Mouse (Mus musculus): Measurements from ENCODE around the gene Tsga10.
"Not testable (repeated sequence)": the region's sequence is repeated elsewhere in the genome, so short reads cannot be mapped to it uniquely, and the experiment has no call there.

The Tsga10 gene

GRCm38 (mm10) chr1:37850696-37851095 is 15.5 kb downstream of the Tsga10 start:
- DNase-seq: no peak

DNA sequence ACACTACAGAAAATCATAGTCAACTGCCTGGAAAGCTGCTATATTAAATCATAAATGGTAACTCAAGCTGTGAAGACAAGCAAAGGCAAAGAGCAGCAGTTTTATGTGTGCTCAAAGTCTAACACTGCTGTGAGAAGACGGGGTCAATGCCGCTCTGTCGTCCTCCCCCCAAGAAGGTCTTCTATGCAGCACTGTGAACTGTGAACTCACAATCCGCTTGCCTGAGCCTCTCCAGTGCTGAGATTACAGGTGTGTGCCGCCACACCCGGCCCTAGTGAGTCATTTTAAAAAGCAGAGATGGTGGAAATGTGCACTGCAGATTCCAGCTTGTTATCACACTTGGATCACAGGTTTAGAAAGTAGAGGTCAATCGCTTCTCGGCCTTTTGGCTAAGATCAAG is 19.4 kb downstream of the Tsga10 start:
- DNase-seq: no peak

- peak; percentile 85 for DNase-seq
These were observed 34.5 kb downstream of the Tsga10 start for GRCm38 (mm10) chr1:37831681-37832080.

GRCm38 (mm10) chr1:37802291-37802690 is 63.9 kb downstream of the Tsga10 start:
- DNase-seq: not testable (repeated sequence)

DNA sequence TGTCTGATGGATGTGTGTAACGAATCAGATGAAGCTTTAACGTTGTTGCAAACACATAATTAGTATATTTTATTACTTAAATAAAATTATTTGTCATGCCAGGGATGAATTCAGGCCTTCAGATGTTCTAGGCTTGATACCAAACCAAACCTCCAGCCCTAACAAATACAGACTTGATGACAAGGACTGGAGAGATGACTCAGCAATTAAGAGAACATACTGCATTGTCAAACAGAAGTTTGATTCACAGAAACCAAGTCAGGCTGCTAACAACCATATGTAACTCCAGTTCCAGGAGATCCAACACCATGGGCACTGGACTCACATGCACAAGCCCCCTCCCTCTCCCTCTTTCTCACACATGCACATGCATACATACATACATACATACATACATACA is 65.9 kb downstream of the Tsga10 start:
- DNase-seq: no peak

- DNase-seq: no peak
These were observed 66.7 kb downstream of the Tsga10 start for GRCm38 (mm10) chr1:37799505-37799904.

DNA sequence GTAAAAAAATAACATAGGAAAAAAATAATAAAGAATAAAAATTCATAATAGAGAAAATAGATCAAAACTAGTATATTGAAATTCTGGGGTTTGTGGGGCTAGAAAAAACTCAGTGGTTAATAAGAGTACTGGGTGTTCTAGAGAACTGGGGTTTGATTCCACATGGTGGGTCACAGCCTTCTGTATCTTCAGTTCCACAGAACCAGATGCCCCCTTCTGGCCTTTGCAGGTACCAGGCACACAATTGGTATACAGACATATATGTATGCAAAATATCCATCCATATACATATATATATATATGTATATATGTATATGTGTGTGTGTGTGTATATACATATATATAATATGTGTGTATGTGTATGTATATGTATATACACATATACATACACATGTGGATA is 106.8 kb downstream of the Tsga10 start:
- DNase-seq: no peak

DNA sequence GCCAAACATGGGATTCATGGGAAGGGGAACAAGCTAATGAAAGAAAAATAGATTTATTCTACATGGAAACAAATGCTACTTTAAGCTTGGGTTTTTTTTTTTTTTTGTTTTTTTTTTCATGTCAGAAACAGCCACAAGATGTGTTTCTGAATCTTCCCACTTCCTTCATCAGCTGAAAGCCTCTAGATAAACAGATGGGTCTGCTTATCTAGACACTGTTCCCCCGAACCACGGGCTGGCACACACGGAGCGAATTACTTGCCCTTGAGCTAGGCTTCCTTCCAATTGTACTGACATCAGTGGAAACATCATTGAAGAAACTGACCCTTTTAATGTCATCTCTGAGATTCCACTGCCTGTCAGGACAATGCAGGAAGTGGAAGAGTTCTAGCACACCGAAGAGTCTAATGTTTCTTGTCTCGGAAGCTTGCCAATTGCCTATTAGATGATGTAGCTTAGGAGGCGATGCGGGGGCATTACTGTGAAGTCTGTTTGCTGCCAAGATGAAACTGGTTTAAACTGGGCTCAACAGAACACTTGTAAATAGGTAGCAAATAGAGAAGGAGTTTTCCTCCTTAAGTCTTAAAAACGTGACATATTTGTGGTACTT is 121.5 kb downstream of the Tsga10 start:
- DNase-seq: no peak

DNA sequence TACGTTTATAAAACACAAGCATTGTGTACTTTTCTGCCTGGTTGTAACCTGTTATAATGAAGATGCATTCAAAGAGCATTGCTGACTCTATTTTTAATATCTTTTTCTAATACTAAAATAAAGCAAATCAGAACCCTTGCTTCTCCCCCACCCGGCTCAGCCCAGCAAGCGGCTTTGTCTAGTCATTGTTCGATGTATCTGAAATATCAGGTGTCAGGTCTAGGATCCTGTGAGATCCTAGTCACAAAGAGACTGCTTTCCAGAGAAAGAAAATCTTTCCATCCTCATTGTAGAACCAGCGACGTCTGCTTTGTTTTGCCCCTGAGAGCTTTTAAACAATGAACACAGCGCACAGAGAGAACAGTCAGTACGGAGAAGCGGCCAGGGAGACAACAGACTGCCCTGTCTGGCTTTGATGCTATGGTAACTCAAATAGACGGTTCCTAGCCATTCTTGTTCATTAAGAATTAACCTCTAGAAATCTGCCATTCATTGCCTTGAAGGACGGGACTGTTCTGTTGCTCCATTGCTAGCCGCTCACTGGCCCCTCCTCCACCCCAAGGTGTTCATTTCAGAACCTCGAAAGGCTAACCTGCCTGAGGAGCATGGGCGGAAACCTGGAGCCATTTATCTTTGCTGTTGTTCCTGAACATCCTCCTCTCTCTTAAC is 123.5 kb downstream of the Tsga10 start:
- DNase-seq: no peak

GRCm38 (mm10) chr1:37742126-37742525 is 124.1 kb downstream of the Tsga10 start:
- DNase-seq: no peak

DNA sequence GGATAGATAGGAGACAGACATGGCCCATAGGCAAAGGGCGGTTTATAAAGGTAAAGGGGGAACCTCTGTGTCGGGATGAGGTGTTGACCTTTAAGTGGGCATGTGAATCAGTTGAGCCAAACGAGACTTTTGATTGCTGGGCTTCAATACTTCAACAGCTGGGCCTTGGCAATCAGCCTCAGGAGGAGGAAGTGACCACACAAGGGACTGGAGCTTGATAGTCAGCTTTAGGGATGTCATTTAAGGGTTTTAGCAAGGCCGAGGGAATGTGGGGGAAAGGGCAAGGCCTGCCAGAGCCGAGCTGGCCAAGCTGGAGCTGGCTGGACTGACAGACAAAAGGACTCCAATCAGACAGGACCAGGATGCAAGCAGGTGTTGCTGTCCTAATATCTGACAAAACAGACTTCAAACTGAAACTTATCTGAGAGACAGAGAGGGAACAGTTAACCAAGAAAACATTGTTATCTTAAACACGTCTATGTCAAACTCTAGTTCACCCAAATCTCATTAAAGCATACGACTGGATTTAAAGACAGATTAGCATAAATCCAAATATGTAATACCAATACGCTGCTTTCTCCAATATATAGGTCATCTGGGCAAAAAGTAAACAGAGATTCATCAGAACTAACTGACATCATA is 125.9 kb downstream of the Tsga10 start:
- no peak for DNase-seq

GRCm38 (mm10) chr1:37738895-37739294 is 127.3 kb downstream of the Tsga10 start:
- no peak for DNase-seq

GRCm38 (mm10) chr1:37737045-37737444 is 129.2 kb downstream of the Tsga10 start:
- DNase-seq: no peak

DNA sequence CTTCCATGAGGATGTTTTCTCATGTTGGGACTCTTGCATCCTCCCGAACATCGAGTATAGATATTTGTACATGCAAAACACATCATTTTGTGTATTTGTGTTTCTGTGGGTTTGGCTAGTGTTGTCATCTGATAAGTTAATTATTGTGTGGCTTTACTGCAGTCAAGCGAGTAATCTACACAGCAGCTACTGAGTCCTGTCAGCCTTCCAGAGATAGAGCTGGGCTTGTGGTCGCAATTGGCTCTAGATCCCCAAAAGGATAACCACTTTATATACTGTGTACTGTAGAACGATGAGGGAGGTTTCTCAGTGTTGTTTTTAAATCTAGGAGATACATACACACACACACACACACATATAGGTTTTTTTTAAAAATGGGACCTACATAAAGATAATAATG is 130.3 kb downstream of the Tsga10 start:
- DNase-seq: no peak

DNA sequence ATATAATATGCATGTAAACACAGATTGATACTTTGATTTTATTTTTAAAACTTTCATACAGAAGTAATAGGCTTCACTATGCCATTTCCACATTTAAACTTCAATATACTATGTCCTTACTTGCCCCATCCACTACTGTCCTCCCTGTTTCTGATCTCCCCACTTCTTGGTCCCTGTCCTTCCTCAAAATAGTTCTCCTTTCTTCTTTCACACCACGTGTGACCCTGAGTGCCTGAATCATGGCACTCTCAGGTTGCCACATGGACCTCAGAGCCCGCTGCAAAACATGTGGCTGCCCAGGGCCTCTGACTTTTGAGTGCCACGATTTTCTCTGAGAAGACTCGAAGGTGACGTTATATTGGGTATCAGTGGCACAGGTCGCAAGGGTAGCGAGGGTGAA is 131.4 kb downstream of the Tsga10 start:
- no peak for DNase-seq

GRCm38 (mm10) chr1:37729353-37729752 is 136.9 kb downstream of the Tsga10 start:
- DNase-seq: no peak

DNA sequence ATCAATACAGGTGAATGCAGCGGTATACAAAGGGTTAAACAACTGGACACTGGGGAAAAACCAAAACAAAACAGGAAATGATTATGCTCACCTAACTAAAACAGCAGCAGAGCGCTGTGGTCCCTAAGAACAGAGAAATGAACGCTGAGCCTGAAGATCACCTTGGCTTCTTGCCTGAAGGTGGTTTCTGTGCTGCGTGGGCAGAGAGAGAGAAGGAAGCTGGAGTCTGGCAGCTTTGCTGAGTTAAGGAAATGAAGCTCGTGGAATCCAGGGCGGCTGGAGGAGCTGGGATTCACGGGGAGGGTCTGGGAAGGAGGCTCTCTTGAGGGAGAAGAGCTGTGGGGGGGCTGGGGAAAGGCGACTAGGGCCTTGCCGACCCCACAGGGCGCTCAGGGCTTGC is 138.2 kb downstream of the Tsga10 start:
- DNase-seq: no peak

DNA sequence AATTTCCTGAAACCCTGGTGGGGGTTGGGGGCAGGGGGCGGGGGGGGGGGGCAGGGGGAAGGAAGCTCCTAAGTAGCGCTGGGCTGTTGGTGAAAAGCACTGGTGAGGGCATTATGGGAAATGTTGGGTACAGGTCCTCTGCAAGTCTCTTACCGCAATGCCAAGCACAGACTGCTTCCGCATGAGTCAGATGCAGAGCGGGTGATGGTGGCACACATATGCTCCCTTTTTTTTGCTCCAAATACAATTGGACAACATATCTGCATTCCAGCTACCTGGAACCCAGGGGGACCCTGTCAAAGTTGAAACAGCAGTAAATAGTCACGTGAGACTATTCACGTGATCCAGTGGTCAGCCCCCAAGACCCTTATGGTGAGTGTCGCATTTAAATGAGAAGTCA is 139.0 kb downstream of the Tsga10 start:
- DNase-seq: no peak

- no peak for DNase-seq
These were observed 139.8 kb downstream of the Tsga10 start for GRCm38 (mm10) chr1:37726426-37726825.

DNA sequence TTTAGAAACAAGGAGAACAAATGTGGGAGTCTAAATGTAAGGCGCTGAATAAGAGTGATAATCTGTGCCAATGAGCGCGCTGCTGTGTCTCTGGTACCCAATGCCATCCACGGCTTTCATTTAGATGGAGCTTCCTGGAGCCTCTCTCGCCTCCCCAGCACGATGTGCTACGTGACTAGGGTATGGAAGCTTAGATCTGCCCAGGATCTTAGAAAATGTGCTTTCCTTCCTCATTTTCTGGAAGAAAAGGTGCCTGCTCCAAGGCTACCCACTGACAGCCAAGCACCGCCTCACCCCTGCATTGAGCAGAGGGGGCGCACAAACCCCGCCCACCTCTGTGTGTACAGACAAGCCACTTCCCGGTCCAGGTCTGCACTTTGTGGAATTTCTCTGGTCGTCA is 140.3 kb downstream of the Tsga10 start:
- no peak for DNase-seq

DNA sequence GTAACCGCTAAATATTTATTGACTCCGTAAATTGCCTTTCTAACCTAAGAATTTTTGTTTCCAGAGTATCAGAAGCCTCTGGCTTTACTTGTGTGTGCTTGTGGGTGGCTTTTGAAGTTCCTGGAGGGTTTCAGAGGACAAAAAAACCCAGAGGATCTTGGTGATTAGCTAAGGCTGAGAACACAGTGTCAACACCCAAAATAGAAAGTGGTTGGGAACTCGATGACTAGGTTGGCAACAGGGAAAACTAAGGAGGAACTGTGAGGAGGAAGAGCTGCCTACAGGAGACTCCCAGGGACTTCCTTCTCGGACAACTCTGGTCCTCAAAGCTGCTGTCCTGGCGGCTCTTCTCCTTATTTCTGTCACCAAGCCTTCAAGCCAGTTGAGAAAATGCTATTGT is 145.1 kb downstream of the Tsga10 start:
- no peak for DNase-seq

- peak; percentile 84 for DNase-seq
These were observed 146.2 kb downstream of the Tsga10 start, which contains the start of gene 2010300C02Rik for GRCm38 (mm10) chr1:37719761-37720640. 2010300C02Rik (minus strand) TSS chr1:37720085.

- DNase-seq: peak; percentile 64
These were observed 147.1 kb downstream of the Tsga10 start for GRCm38 (mm10) chr1:37719030-37719723.

All from cerebellum, adult 11-12 months (tissue).